Mouse (Mus musculus): ENCODE measurements at regions not wholly inside any gene's neighbourhood (a gene's known extent, or its start where the extent isn't known, plus 50 kb on each side); places are given as distances from the start of the nearest gene placed in this dataset.
A peak's percentile ranks its signal among the peaks of the same experiment; 100 is the strongest.
"Not testable (repeated sequence)": the region's sequence is repeated elsewhere in the genome, so short reads cannot be mapped to it uniquely, and the experiment has no call there.

DNA sequence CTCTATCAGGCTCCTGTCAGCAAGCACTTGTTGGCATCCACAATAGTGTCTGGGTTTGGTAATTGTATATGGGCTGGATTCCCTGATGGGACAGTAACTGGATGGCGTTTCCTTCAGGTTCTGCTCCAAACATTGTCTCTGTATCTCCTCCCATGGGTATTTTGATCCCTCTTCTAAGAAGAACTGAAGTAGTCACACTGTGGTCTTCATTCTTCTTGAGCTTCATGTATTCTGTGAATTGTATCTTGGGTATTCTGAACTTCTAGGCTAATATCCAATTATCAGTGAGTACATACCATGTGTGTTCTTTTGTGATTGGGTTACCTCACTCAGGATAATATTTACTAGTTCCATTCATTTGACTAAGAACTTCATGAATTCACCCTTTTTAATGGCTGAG, 119.2 kb upstream of the Gm21119 start:
- WGBS, result no CpG with 5 or more reads among the region's 1 CpGs
- not testable (repeated sequence) for DNase-seq (ENCODE audit: low spot score); H3K4me3 ChIP-seq; H3K36me3 ChIP-seq; H3K27me3 ChIP-seq (ENCODE audit: insufficient read depth, poor library complexity, severe bottlenecking); H3K4me1 ChIP-seq; H3K9me3 ChIP-seq; H3K27ac ChIP-seq

DNA sequence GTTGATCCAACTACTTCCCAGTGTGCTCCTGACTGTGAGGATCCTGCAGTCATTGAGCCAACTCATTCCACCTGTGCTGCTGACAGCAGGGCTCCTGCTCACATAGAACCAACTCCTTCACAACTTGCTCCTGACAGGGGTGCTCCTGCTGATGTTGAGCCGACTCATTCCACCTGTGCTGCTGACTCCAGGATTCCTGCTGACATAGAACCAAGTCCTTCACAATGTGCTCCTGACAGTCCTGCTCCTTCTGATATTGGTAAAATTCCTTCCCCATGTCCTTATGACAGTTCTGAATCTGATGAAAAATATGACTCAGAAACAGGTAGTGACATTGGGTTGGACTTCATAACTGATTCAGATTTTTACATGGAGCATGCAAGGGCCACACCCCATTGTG, 100.8 kb upstream of the Gm21119 start:
- not testable (repeated sequence) for H3K27ac ChIP-seq; H3K4me3 ChIP-seq; H3K36me3 ChIP-seq; H3K4me1 ChIP-seq; H3K27me3 ChIP-seq (ENCODE audit: insufficient read depth, poor library complexity, severe bottlenecking)
- WGBS, result 72% methylated on average over 1 of the region's 1 CpGs
- DNase-seq (ENCODE audit: low spot score), result peak; percentile 65
- peaks cover 13% of the 10 kb centered on the region for H3K9me3 ChIP-seq

- 62% methylated on average over 2 of the region's 3 CpGs for WGBS
- H3K27ac ChIP-seq; DNase-seq (ENCODE audit: low spot score); H3K27me3 ChIP-seq (ENCODE audit: insufficient read depth, poor library complexity, severe bottlenecking); H3K36me3 ChIP-seq; H3K4me1 ChIP-seq; H3K4me3 ChIP-seq: not testable (repeated sequence)
- H3K9me3 ChIP-seq, result peaks cover 13% of the 10 kb centered on the region
These were observed 98.3 kb upstream of the Gm21119 start for GRCm38 (mm10) chr8:20516324-20516830.

DNA sequence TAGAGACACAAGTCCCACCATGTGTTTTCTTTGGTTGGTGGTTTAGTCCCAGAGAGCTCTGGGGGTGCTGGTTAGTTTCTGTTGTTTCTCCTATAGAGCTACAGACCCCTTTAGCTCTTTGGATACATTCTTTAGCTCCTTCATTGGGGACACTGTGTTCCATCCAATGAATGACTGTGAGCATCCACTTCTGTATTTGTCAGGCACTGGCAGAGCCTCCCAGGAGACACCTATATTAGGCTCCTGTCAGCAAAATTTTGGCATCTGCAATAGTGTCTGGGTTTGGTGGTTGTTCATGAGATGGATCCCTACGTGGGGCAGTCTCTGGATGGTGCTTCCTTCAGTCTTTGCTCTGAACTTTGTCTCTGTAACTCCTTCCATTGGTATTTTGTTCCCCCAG, 97.2 kb upstream of the Gm21119 start:
- H3K9me3 ChIP-seq, result peaks cover 13% of the 10 kb centered on the region
- H3K27ac ChIP-seq; H3K4me1 ChIP-seq; H3K27me3 ChIP-seq (ENCODE audit: insufficient read depth, poor library complexity, severe bottlenecking); H3K4me3 ChIP-seq; H3K36me3 ChIP-seq; DNase-seq (ENCODE audit: low spot score): not testable (repeated sequence)
- 47% methylated on average over 1 of the region's 1 CpGs for WGBS

DNA sequence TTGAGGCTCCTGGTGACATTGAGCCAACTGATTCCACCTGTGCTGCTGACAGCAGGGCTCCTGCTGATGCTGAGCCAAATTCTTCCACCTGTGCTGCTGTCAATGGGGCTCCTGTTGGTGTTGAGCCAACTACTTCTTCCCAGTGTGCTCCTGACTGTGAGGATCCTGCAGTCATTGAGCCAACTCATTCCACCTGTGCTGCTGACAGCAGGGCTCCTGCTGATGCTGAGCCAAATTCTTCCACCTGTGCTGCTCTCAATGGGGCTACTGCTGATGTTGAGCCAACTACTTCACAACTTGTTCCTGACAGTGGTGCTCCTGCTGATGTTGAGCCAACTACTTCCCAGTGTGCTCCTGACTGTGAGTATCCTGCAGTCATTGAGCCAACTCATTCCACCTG, 90.2 kb upstream of the Gm21119 start:
- not testable (repeated sequence) for H3K4me1 ChIP-seq; H3K27ac ChIP-seq; H3K9me3 ChIP-seq; DNase-seq (ENCODE audit: low spot score); H3K27me3 ChIP-seq (ENCODE audit: insufficient read depth, poor library complexity, severe bottlenecking); H3K36me3 ChIP-seq; H3K4me3 ChIP-seq

- not testable (repeated sequence) for H3K27ac ChIP-seq; H3K27me3 ChIP-seq (ENCODE audit: insufficient read depth, poor library complexity, severe bottlenecking); H3K36me3 ChIP-seq; H3K9me3 ChIP-seq; H3K4me3 ChIP-seq; H3K4me1 ChIP-seq; DNase-seq (ENCODE audit: low spot score)
- no CpG with 5 or more reads among the region's 1 CpGs for WGBS
These were observed 85.7 kb upstream of the Gm21119 start for GRCm38 (mm10) chr8:20529048-20529447.

GRCm38 (mm10) chr8:20539031-20539430, 75.7 kb upstream of the Gm21119 start:
- not testable (repeated sequence) for DNase-seq (ENCODE audit: low spot score); H3K4me3 ChIP-seq; H3K36me3 ChIP-seq; H3K27ac ChIP-seq; H3K27me3 ChIP-seq (ENCODE audit: insufficient read depth, poor library complexity, severe bottlenecking); H3K4me1 ChIP-seq; H3K9me3 ChIP-seq
- WGBS, result 88% methylated on average over 4 of the region's 4 CpGs

DNA sequence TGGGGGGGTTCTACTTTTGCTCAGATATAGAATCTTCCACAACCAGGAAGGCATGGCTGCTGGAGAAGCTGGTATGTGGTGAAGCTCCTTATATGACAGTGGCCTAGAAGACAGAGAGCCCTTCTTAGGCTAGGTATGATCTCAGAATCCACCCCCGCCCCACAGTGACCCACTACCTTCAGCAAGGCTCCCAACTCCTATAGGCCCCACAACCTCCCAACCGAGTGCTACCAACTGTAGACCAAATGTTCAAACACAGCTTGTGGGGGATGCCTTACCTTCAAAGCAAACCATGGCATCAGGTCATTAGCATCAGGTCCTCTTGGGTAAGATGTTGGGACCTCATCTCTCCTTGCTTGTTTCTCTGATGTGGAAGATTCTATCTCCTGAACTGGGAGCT, 70.6 kb upstream of the Gm21119 start:
- H3K36me3 ChIP-seq; H3K27me3 ChIP-seq (ENCODE audit: insufficient read depth, poor library complexity, severe bottlenecking): not testable (repeated sequence)
- 84% methylated on average over 2 of the region's 2 CpGs for WGBS

GRCm38 (mm10) chr8:20545347-20545746, 69.4 kb upstream of the Gm21119 start:
- not testable (repeated sequence) for H3K4me3 ChIP-seq; H3K36me3 ChIP-seq; H3K27ac ChIP-seq; DNase-seq (ENCODE audit: low spot score); H3K9me3 ChIP-seq; H3K27me3 ChIP-seq (ENCODE audit: insufficient read depth, poor library complexity, severe bottlenecking); H3K4me1 ChIP-seq
- WGBS, result 35% methylated on average over 1 of the region's 2 CpGs

More for the DNA sequence above, 70.6 kb upstream of the Gm21119 start:
- H3K4me1 ChIP-seq; DNase-seq (ENCODE audit: low spot score); H3K4me3 ChIP-seq; H3K27ac ChIP-seq; H3K9me3 ChIP-seq: not testable (repeated sequence)

- not testable (repeated sequence) for H3K4me1 ChIP-seq; H3K27me3 ChIP-seq (ENCODE audit: insufficient read depth, poor library complexity, severe bottlenecking); H3K9me3 ChIP-seq; H3K36me3 ChIP-seq; DNase-seq (ENCODE audit: low spot score); H3K27ac ChIP-seq; H3K4me3 ChIP-seq
- no CpG with 5 or more reads among the region's 3 CpGs for WGBS
These were observed 68.3 kb upstream of the Gm21119 start for GRCm38 (mm10) chr8:20546401-20546800.

DNA sequence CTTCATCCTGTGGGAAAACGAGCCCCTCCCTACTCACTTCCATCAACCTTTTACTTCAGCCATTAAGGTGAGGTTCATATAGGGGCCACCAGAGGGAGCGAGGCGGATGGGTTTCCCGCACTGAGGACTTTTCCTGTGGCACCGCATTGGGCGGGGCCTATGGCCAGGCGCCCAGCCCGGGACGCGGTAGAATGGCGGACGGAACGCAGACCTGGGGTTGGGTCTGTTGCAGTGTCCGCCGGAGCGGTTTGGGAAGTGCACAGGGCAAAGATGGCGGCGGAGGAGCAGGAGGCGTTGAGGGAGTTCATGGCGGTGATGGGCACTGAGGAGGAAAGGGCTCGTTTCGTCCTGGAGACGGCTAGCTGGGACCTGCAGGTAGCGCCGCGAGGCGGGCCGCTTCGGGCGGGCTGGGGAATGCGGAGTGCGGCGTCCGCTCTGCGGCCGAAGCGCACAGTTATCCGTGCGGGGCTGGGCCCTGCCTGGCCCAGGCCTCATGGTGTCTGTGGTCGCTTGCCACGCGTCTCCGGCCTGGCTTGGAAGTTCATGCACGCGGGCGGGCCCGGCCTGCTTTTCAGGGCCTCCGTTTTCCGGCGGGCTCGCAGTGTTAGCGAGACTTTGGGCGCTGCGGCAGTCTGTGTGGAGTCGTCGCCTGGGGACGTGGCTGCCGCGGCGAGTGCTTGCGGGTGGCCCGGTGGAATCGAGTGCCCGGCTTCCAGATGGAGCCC, 64.5 kb upstream of the Gm21119 start:
- Histone ChIP-seq H3K27ac (peak overlapping the region; percentile 90), H3K4me3 (peak overlapping the region; percentile 70)
- not testable (repeated sequence) for H3K36me3 ChIP-seq; H3K27me3 ChIP-seq (ENCODE audit: insufficient read depth, poor library complexity, severe bottlenecking); H3K4me1 ChIP-seq; H3K9me3 ChIP-seq
- WGBS, result 6% methylated on average over 64 of the region's 64 CpGs
- peak; percentile 77 for DNase-seq (ENCODE audit: low spot score)

GRCm38 (mm10) chr8:20556501-20557181, 58.1 kb upstream of the Gm21119 start:
- no CpG with 5 or more reads among the region's 6 CpGs for WGBS
- not testable (repeated sequence) for H3K4me1 ChIP-seq

DNA sequence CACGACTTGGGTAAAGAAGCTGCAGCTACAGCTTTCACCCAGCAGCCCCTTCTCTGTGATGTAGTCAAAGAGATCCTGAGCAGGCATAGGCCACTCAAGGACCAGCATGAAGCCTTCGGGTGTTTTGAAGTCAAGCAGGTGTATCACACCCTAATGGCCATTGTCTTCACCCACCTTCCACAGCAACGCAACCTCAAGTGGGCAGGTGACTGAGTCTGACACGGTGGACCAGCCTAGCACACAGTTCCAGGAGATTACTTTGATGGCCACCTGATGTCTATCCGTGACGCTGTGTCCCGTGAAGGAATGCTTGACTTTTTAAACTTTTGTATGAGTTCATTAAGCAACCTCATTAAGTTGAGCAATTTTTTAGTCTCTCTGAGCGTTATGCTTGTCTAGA, 57.5 kb upstream of the Gm21119 start:
- WGBS, result 80% methylated on average over 7 of the region's 8 CpGs
- not testable (repeated sequence) for H3K27ac ChIP-seq; DNase-seq (ENCODE audit: low spot score); H3K36me3 ChIP-seq; H3K27me3 ChIP-seq (ENCODE audit: insufficient read depth, poor library complexity, severe bottlenecking); H3K9me3 ChIP-seq; H3K4me1 ChIP-seq
- peak overlapping the region; percentile 42; the same call in 1 of the 2 replicates for H3K4me3 ChIP-seq

More at GRCm38 (mm10) chr8:20556501-20557181, 58.1 kb upstream of the Gm21119 start:
- not testable (repeated sequence) for H3K27me3 ChIP-seq (ENCODE audit: insufficient read depth, poor library complexity, severe bottlenecking); DNase-seq (ENCODE audit: low spot score); H3K27ac ChIP-seq; H3K36me3 ChIP-seq; H3K4me3 ChIP-seq; H3K9me3 ChIP-seq

Data from heart, embryonic 10.5 days (tissue).